Mouse (Mus musculus) kidney, postnatal 0 days (tissue): Measurements from ENCODE around the gene Myo1d. TPM values are rescaled to one million over a fixed set of nuclear protein-coding genes. Genes with fewer than 3 reads are reported as not detected.

ENCODE experiments used
- ATAC-seq: fragments of 200-750 bp; cut with Nextera tagmentation; replicated peaks from 2 replicates; pipeline ENCODE4 v1.8.0; 2017; ENCODE audit warnings: low read depth, moderate number of reproducible peaks, moderate TSS enrichment, moderate library complexity; ENCODE audit not compliant: low FRiP score
- DNase-seq: peaks from one replicate; pipeline ENCODE4 v3.0.0-alpha.2; 2016; ENCODE audit warnings: low spot score
- H3K27ac ChIP-seq: fragments of 300-500 bp; sonication (generic); 2 replicates; pipeline ENCODE4 v1.5.1; 2014; ENCODE audit warnings: mild to moderate bottlenecking
- H3K27me3 ChIP-seq: fragments of 300-500 bp; sonication (generic); 2 replicates; pipeline ENCODE4 v1.6.1; 2014; ENCODE audit warnings: low read length, mixed read lengths; ENCODE audit not compliant: insufficient read depth
- H3K36me3 ChIP-seq: fragments of 300-500 bp; sonication (generic); 2 replicates; pipeline ENCODE4 v1.6.1; 2014; ENCODE audit warnings: low read length, mixed read lengths; ENCODE audit not compliant: insufficient read depth
- H3K4me1 ChIP-seq: fragments of 300-500 bp; sonication (generic); replicated peaks from 2 replicates; pipeline ENCODE4 v1.6.1; 2014; ENCODE audit warnings: antibody characterized with exemption, low read length, mixed read lengths; ENCODE audit not compliant: insufficient read depth
- H3K4me2 ChIP-seq: fragments of 300-500 bp; sonication (generic); 2 replicates; pipeline ENCODE4 v1.6.1; 2014; ENCODE audit warnings: mild to moderate bottlenecking, low read length, moderate library complexity, mixed read lengths
- H3K4me3 ChIP-seq: fragments of 300-500 bp; sonication (generic); replicated peaks from 2 replicates; pipeline ENCODE4 v1.5.1; 2014; ENCODE audit warnings: low read depth, low read length
- H3K9ac ChIP-seq: fragments of 300-500 bp; sonication (generic); 2 replicates; pipeline ENCODE4 v1.6.1; 2014; ENCODE audit warnings: low read depth, low read length
- H3K9me3 ChIP-seq: fragments of 300-500 bp; sonication (generic); replicated peaks from 2 replicates; pipeline ENCODE4 v1.6.1; 2016; ENCODE audit warnings: low read length, inconsistent platforms, mixed read lengths
- CTCF ChIP-seq: IDR thresholded peaks from 2 replicates; pipeline ENCODE4 v1.5.1; 2016; ENCODE audit warnings: antibody characterized with exemption, low read depth, mild to moderate bottlenecking, moderate library complexity
- WGBS: fragments of 180-500 bp; shearing (Covaris S2); extraction: QIAGEN DNeasy Blood & Tissue Kit; methylation state at CpG from one replicate; pipeline ENCODE4 v1.1.7; 2014; 5-methylcytosine and 5-hydroxymethylcytosine counted together
- polyA plus RNA-seq: library from polyadenylated mRNA; unstranded; fragments of >200 nt; fragmentation: Nextera tagmentation; extraction: Ambion mirVana; gene quantifications from 2 replicates; pipeline ENCODE4 v1.2.1, GENCODE M21; 2015

The Myo1d gene
- polyA plus RNA-seq, 1 experiment from 2014 or later: 15.7 TPM

- 69% methylated on average over 5 of the region's 5 CpGs for WGBS
- Histone ChIP-seq H3K4me3 (no peak overlapping the region), H3K4me2 (no peak overlapping the region), H3K27ac (no peak overlapping the region), H3K9ac (no peak overlapping the region), H3K36me3 (no peaks in the 10 kb centered on the region), H3K4me1 (no peaks in the 10 kb centered on the region), H3K27me3 (no peaks in the 10 kb centered on the region), H3K9me3 (no peaks in the 10 kb centered on the region)
- ATAC-seq (no peak), DNase-seq (no peak)
- no peak for TF ChIP-seq CTCF
Measured at GRCm38 (mm10) chr11:80509176-80509506, 270.7 kb downstream of the Myo1d start.

GRCm38 (mm10) chr11:80508361-80509175 is 271.3 kb downstream of the Myo1d start:
- Histone ChIP-seq H3K4me1 (no peaks in the 10 kb centered on the region), H3K9ac (no peak overlapping the region), H3K27me3 (no peaks in the 10 kb centered on the region), H3K9me3 (no peaks in the 10 kb centered on the region), H3K4me2 (no peak overlapping the region), H3K4me3 (no peak overlapping the region), H3K36me3 (no peaks in the 10 kb centered on the region), H3K27ac (no peak overlapping the region)
- ATAC-seq (no peak), DNase-seq (no peak)
- 46% methylated on average over 19 of the region's 19 CpGs for WGBS
- TF ChIP-seq CTCF: no peak

- WGBS: 83% methylated on average over 6 of the region's 6 CpGs
- TF ChIP-seq CTCF: no peak
- Histone ChIP-seq H3K4me1 (no peaks in the 10 kb centered on the region), H3K9me3 (no peaks in the 10 kb centered on the region), H3K9ac (no peak overlapping the region), H3K27me3 (no peaks in the 10 kb centered on the region), H3K4me3 (no peak overlapping the region), H3K27ac (no peak overlapping the region), H3K4me2 (no peak overlapping the region), H3K36me3 (no peaks in the 10 kb centered on the region)
- no peak for ATAC-seq
- DNase-seq: no peak
Measured at GRCm38 (mm10) chr11:80507791-80508190, 272.0 kb downstream of the Myo1d start.

GRCm38 (mm10) chr11:80506483-80506882 is 273.3 kb downstream of the Myo1d start:
- DNase-seq (no peak), ATAC-seq (no peak)
- Histone ChIP-seq H3K4me1 (no peaks in the 10 kb centered on the region), H3K27me3 (no peaks in the 10 kb centered on the region), H3K4me3 (no peak overlapping the region), H3K27ac (no peak overlapping the region), H3K4me2 (no peak overlapping the region), H3K36me3 (no peaks in the 10 kb centered on the region), H3K9ac (no peak overlapping the region), H3K9me3 (no peaks in the 10 kb centered on the region)
- TF ChIP-seq CTCF: no peak

- H3K4me2 ChIP-seq: no peak overlapping the region
- no peak overlapping the region for H3K9ac ChIP-seq
- H3K4me1 ChIP-seq: no peaks in the 10 kb centered on the region
- DNase-seq (no peak), ATAC-seq (no peak)
- H3K36me3 ChIP-seq: no peaks in the 10 kb centered on the region
- H3K9me3 ChIP-seq: no peaks in the 10 kb centered on the region
- H3K27me3 ChIP-seq: no peaks in the 10 kb centered on the region
- TF ChIP-seq CTCF: no peak
- H3K27ac ChIP-seq: no peak overlapping the region
- 79% methylated on average over 3 of the region's 3 CpGs for WGBS
- H3K4me3 ChIP-seq: no peak overlapping the region
Measured at GRCm38 (mm10) chr11:80505581-80505980, 274.2 kb downstream of the Myo1d start.

GRCm38 (mm10) chr11:80504519-80505385 is 275.1 kb downstream of the Myo1d start:
- no peak for TF ChIP-seq CTCF
- Histone ChIP-seq H3K4me2 (no peak overlapping the region), H3K27ac (no peak overlapping the region), H3K4me3 (no peak overlapping the region), H3K9ac (no peak overlapping the region), H3K4me1 (no peaks in the 10 kb centered on the region), H3K27me3 (no peaks in the 10 kb centered on the region), H3K36me3 (no peaks in the 10 kb centered on the region), H3K9me3 (no peaks in the 10 kb centered on the region)
- DNase-seq: no peak
- no peak for ATAC-seq
- 53% methylated on average over 6 of the region's 6 CpGs for WGBS
